Mouse (Mus musculus): ENCODE results near the gene Zmiz1. TPM values are rescaled to one million over a fixed set of nuclear protein-coding genes. Genes with fewer than 3 reads are reported as not detected.

Gene Zmiz1
- polyA plus RNA-seq, 1 experiment = 99.2 TPM

DNA sequence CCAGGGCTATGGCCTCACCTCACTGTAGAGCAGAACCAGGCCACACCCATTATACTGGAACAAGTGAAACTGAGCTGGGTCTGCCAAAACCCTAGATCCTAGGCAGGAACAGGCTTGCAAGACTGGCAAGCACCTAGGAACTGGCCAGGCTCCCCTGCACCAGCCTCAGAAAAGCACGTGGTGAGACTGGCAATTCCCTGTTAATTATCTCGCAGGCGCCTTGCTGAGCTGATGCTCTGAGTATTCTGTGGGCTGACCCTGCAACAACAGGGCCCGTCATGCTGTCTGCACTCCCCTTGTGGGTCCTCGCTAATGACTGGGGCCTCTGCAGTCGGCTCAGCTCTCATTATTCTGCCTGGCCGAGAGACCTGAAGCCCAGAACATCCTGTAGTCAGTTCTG, 177.3 kb downstream of the Zmiz1 start:
- peaks cover 64% of the 10 kb centered on the region for H3K4me1 ChIP-seq (ENCODE audit: control insufficient read depth, insufficient read depth, low read length)
- no peak for TF ChIP-seq POLR2A (IDR thresholded peaks at IDR 0.05; ENCODE audit: borderline replicate concordance, low read depth, low read length)
- TF ChIP-seq CTCF (IDR thresholded peaks at IDR 0.05; ENCODE audit: low read depth, low read length) = no peak
- H3K4me3 ChIP-seq (ENCODE audit: insufficient read depth, low read length) = no peak overlapping the region
- no peak overlapping the region for H3K27ac ChIP-seq (ENCODE audit: insufficient read depth, low read depth, low read length)

DNA sequence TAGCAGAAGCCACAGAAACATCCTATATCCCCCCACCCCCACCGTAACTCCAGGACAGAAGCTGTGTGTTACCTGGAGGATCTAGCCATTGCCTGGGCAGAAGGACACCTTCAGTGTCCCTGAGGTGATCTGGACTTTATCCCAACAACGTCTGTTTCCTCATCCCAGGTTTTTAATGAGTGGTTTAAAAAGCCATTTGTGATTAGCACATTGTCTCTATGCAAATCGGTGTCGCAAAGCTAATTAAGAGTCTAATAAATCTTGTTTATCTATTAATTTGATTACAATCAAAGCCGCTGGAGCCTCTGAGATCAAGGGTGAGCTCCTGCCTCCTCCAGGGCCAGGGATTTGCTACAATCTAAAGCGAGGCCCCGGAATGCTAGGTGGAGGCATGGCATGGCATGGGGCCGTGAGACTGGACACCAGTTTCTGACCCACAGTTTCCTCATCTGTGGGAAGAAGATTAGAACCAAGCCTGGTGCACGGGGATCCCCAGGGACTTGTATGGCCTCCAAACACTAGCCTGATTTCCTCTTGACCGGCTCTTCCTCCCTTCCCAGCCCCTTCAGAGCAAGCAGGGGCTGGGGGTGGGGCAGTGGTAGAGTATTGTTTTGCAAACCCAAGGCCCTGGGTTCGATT, 180.3 kb downstream of the Zmiz1 start:
- H3K4me3 ChIP-seq (ENCODE audit: insufficient read depth, low read length) = no peak overlapping the region
- H3K4me1 ChIP-seq (ENCODE audit: control insufficient read depth, insufficient read depth, low read length) = peaks cover 45% of the 10 kb centered on the region
- TF ChIP-seq CTCF (IDR thresholded peaks at IDR 0.05; ENCODE audit: low read depth, low read length) (no peak), POLR2A (IDR thresholded peaks at IDR 0.05; ENCODE audit: borderline replicate concordance, low read depth, low read length) (no peak)
- no peak overlapping the region for H3K27ac ChIP-seq (ENCODE audit: insufficient read depth, low read depth, low read length)

GRCm38 (mm10) chr14:25639979-25640378, 181.0 kb downstream of the Zmiz1 start:
- peaks cover 41% of the 10 kb centered on the region for H3K4me1 ChIP-seq (ENCODE audit: control insufficient read depth, insufficient read depth, low read length)
- no peak overlapping the region for H3K4me3 ChIP-seq (ENCODE audit: insufficient read depth, low read length)
- TF ChIP-seq CTCF (IDR thresholded peaks at IDR 0.05; ENCODE audit: low read depth, low read length) (no peak), POLR2A (IDR thresholded peaks at IDR 0.05; ENCODE audit: borderline replicate concordance, low read depth, low read length) (no peak)
- no peak overlapping the region for H3K27ac ChIP-seq (ENCODE audit: insufficient read depth, low read depth, low read length)

DNA sequence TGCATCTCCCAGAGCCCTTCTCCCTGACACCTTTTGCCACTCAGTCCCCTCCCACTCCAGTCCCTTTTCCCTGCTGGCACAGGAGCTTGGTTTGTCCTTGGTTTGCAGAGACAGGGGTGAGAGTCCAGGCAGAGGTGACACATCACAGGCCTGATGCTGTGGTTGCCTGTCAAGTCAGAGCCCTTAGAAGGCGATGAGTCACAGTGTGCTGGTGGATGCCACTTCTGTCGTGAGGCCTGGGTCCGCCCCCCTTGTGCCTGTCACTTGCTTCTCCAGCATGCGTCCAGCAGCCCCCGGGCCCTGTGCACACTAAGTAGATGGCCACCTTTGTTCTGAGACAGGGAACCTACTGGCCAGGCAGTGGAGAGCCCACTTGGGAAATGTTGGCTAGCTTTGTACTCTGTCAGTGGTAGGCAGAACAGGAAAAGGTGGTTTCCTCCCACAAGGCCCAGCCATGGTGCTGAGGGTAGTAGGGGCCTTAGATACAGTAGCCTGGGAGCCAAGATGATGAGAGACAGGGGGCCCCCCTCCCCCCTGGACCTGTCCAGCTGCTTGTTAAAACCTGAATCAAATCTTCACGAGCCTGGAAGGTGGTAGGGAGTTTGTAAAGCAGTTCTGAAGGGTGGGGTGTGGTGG, 181.6 kb downstream of the Zmiz1 start:
- Histone ChIP-seq H3K27ac (ENCODE audit: insufficient read depth, low read depth, low read length) (no peak overlapping the region), H3K4me1 (ENCODE audit: control insufficient read depth, insufficient read depth, low read length) (peaks cover 36% of the 10 kb centered on the region), H3K4me3 (ENCODE audit: insufficient read depth, low read length) (no peak overlapping the region)
- no peak for TF ChIP-seq CTCF (IDR thresholded peaks at IDR 0.05; ENCODE audit: low read depth, low read length)
- no peak for TF ChIP-seq POLR2A (IDR thresholded peaks at IDR 0.05; ENCODE audit: borderline replicate concordance, low read depth, low read length)

GRCm38 (mm10) chr14:25641067-25641466, 182.1 kb downstream of the Zmiz1 start:
- TF ChIP-seq POLR2A (IDR thresholded peaks at IDR 0.05; ENCODE audit: borderline replicate concordance, low read depth, low read length) = no peak
- TF ChIP-seq CTCF (IDR thresholded peaks at IDR 0.05; ENCODE audit: low read depth, low read length) = no peak
- Histone ChIP-seq H3K27ac (ENCODE audit: insufficient read depth, low read depth, low read length) (no peak overlapping the region), H3K4me1 (ENCODE audit: control insufficient read depth, insufficient read depth, low read length) (peaks cover 39% of the 10 kb centered on the region), H3K4me3 (ENCODE audit: insufficient read depth, low read length) (no peak overlapping the region)

DNA sequence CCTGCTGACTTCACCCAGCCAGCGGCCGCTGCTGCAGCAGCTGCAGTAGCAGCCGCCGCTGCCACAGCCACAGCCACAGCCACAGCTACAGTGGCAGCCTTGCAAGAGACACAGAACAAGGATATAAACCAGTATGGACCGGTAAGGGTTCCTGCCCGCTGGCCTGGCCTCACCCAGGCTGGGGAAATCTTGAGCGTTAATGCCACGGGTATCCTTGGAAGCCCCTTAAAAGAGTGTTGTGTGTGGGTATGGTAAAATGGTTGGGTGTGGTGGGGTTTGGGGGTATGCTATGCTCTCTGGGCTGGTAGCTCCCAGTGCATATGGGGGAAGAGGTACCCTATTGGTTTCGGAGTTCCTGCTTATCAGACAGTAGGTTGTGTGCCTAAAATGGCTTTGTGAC, 186.7 kb downstream of the Zmiz1 start:
- peaks cover 8% of the 10 kb centered on the region for H3K4me1 ChIP-seq (ENCODE audit: control insufficient read depth, insufficient read depth, low read length)
- no peak for TF ChIP-seq POLR2A (IDR thresholded peaks at IDR 0.05; ENCODE audit: borderline replicate concordance, low read depth, low read length)
- TF ChIP-seq CTCF (IDR thresholded peaks at IDR 0.05; ENCODE audit: low read depth, low read length) = no peak
- peak overlapping the region; percentile 13; the same call in 1 of the 2 replicates for H3K27ac ChIP-seq (ENCODE audit: insufficient read depth, low read depth, low read length)
- H3K4me3 ChIP-seq (ENCODE audit: insufficient read depth, low read length) = no peak overlapping the region

- Histone ChIP-seq H3K4me3 (ENCODE audit: insufficient read depth, low read length) (no peak overlapping the region), H3K4me1 (ENCODE audit: control insufficient read depth, insufficient read depth, low read length) (peaks cover 7% of the 10 kb centered on the region; the same call in 1 of the 2 replicates), H3K27ac (ENCODE audit: insufficient read depth, low read depth, low read length) (peak overlapping the region; percentile 14; the same call in 1 of the 2 replicates)
- TF ChIP-seq POLR2A (IDR thresholded peaks at IDR 0.05; ENCODE audit: borderline replicate concordance, low read depth, low read length) = no peak
- peak; percentile 98 for TF ChIP-seq CTCF (IDR thresholded peaks at IDR 0.05; ENCODE audit: low read depth, low read length)
Measured at GRCm38 (mm10) chr14:25646161-25646621, 187.2 kb downstream of the Zmiz1 start.

DNA sequence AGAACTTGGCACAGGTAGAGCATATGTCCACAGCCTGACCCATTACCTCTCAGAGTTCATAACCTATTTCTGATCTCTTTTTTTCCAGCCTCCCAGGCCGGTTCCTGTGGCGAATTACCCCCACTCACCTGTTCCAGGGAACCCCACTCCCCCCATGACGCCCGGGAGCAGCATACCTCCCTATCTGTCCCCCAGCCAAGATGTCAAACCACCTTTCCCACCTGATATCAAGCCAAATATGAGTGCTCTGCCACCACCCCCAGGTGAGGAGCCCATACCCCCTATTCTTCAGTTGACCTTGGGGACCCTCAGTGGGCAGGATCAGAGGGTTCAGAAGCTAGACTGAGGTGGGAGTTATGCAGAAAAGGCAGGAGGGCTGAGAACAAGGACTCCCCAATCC, 192.1 kb downstream of the Zmiz1 start:
- no peak for TF ChIP-seq CTCF (IDR thresholded peaks at IDR 0.05; ENCODE audit: low read depth, low read length)
- TF ChIP-seq POLR2A (IDR thresholded peaks at IDR 0.05; ENCODE audit: borderline replicate concordance, low read depth, low read length) = no peak
- Histone ChIP-seq H3K4me3 (ENCODE audit: insufficient read depth, low read length) (no peak overlapping the region), H3K4me1 (ENCODE audit: control insufficient read depth, insufficient read depth, low read length) (peaks cover 4% of the 10 kb centered on the region; the same call in 1 of the 2 replicates), H3K27ac (ENCODE audit: insufficient read depth, low read depth, low read length) (no peak overlapping the region)

- no peak overlapping the region for H3K4me3 ChIP-seq (ENCODE audit: insufficient read depth, low read length)
- no peak overlapping the region for H3K27ac ChIP-seq (ENCODE audit: insufficient read depth, low read depth, low read length)
- no peaks in the 10 kb centered on the region for H3K4me1 ChIP-seq (ENCODE audit: control insufficient read depth, insufficient read depth, low read length)
- TF ChIP-seq CTCF (IDR thresholded peaks at IDR 0.05; ENCODE audit: low read depth, low read length) (0 out of 2 replicates have a peak, but pooled peaks have one; percentile 4), POLR2A (IDR thresholded peaks at IDR 0.05; ENCODE audit: borderline replicate concordance, low read depth, low read length) (no peak)
Measured at GRCm38 (mm10) chr14:25651905-25652304, 192.9 kb downstream of the Zmiz1 start.

All from bone marrow macrophage, adult 2 months (primary cell).